Mouse (Mus musculus) G1E (cell line): ENCODE results near the gene Echs1.

Experiments used
- CTCF ChIP-seq: IDR thresholded peaks from 2 replicates; pipeline ENCODE4 v1.5.1; 2012; ENCODE audit warnings: low read depth, low read length, inconsistent platforms, mixed read lengths
- POLR2AphosphoS5 ChIP-seq: IDR thresholded peaks from 2 replicates; pipeline ENCODE4 v1.6.1; 2012; ENCODE audit warnings: low read depth, low read length, inconsistent platforms; ENCODE audit not compliant: insufficient replicate concordance

GRCm38 (mm10) chr7:140057413-140058407, 58.6 kb downstream of the Echs1 start:
- TF ChIP-seq CTCF (no peak), POLR2AphosphoS5 (no peak)
